Mouse (Mus musculus) erythroblast, adult 5-6 weeks (primary cell): ENCODE results near the gene Lats2. TPM values are rescaled to one million over a fixed set of nuclear protein-coding genes. Genes with fewer than 3 reads are reported as not detected.

Experiments used
- ATAC-seq: replicated peaks from 2 replicates; pipeline ENCODE4 v1.8.0; 2016; ENCODE audit warnings: moderate number of reproducible peaks, mild to moderate bottlenecking, moderate TSS enrichment, inconsistent platforms; ENCODE audit not compliant: poor library complexity, low FRiP score, severe bottlenecking
- total RNA-seq, 2 experiments: library from RNA; stranded (forward) in 1 of 2; stranded (reverse) in 1 of 2; fragments of 150-400 nt in 1 of 2; fragments of 200-764, 138-1000 nt in 1 of 2; gene quantifications; 2 replicates each; pipeline versions ENCODE4 v1.2.3 to v1.2.4; 2015 to 2017; ENCODE audit warnings: low replicate concordance in 2 of 2

The Lats2 gene
- total RNA-seq, 2 experiments from 2014 or later: 7.9 to 9.9 TPM

- ATAC-seq: no peak
These were observed 13.6 kb downstream of the Lats2 start for GRCm38 (mm10) chr14:57744547-57744946.

- no peak for ATAC-seq
These were observed 17.5 kb downstream of the Lats2 start for GRCm38 (mm10) chr14:57740651-57741050.

GRCm38 (mm10) chr14:57737089-57737488 is 21.1 kb downstream of the Lats2 start:
- no peak for ATAC-seq

- no peak for ATAC-seq
These were observed 22.0 kb downstream of the Lats2 start for GRCm38 (mm10) chr14:57736141-57736540.

- ATAC-seq: no peak
These were observed 25.4 kb downstream of the Lats2 start for GRCm38 (mm10) chr14:57732668-57733293.

GRCm38 (mm10) chr14:57730527-57730926 is 27.7 kb downstream of the Lats2 start:
- ATAC-seq: 0 out of 2 replicates have a peak, but pooled peaks have one; percentile 19

- ATAC-seq: no peak
These were observed 28.2 kb downstream of the Lats2 start for GRCm38 (mm10) chr14:57729975-57730499.

- no peak for ATAC-seq
These were observed 28.8 kb downstream of the Lats2 start for GRCm38 (mm10) chr14:57729364-57729763.

- ATAC-seq: peak; percentile 56
These were observed 32.0 kb downstream of the Lats2 start for GRCm38 (mm10) chr14:57726172-57726571.

- ATAC-seq: no peak
These were observed 33.7 kb downstream of the Lats2 start for GRCm38 (mm10) chr14:57724473-57724872.

- ATAC-seq: 0 out of 2 replicates have a peak, but pooled peaks have one; percentile 16
These were observed 39.9 kb downstream of the Lats2 start for GRCm38 (mm10) chr14:57718245-57718644.

GRCm38 (mm10) chr14:57716601-57717245 is 41.5 kb downstream of the Lats2 start:
- no peak for ATAC-seq

GRCm38 (mm10) chr14:57712884-57713283 is 45.3 kb downstream of the Lats2 start:
- no peak for ATAC-seq

- no peak for ATAC-seq
These were observed 47.1 kb downstream of the Lats2 start for GRCm38 (mm10) chr14:57711059-57711458.

GRCm38 (mm10) chr14:57709171-57709570 is 49.0 kb downstream of the Lats2 start:
- ATAC-seq: no peak

- no peak for ATAC-seq
These were observed 49.6 kb downstream of the Lats2 start for GRCm38 (mm10) chr14:57708580-57708979.

- no peak for ATAC-seq
These were observed 50.9 kb downstream of the Lats2 start for GRCm38 (mm10) chr14:57707100-57707893.

- no peak for ATAC-seq
These were observed 51.5 kb downstream of the Lats2 start for GRCm38 (mm10) chr14:57706760-57707099.

GRCm38 (mm10) chr14:57705759-57706158 is 52.4 kb downstream of the Lats2 start:
- no peak for ATAC-seq

GRCm38 (mm10) chr14:57705075-57705474 is 53.1 kb downstream of the Lats2 start:
- ATAC-seq: no peak
